Mouse (Mus musculus): ENCODE measurements around the gene Sergef.
A peak's percentile ranks its signal among the peaks of the same experiment; 100 is the strongest.

Gene Sergef

GRCm38 (mm10) chr7:46412823-46413222, 226.8 kb downstream of the Sergef start:
- no peak for DNase-seq (ENCODE audit: low read depth in 2 of 2, low spot score in 2 of 2)

- DNase-seq (ENCODE audit: low read depth in 2 of 2, low spot score in 2 of 2) = no peak
Measured at GRCm38 (mm10) chr7:46410727-46411126, 228.9 kb downstream of the Sergef start.

GRCm38 (mm10) chr7:46409204-46409789, 230.3 kb downstream of the Sergef start:
- no peak for DNase-seq (ENCODE audit: low read depth in 2 of 2, low spot score in 2 of 2)

- no peak for DNase-seq (ENCODE audit: low read depth in 2 of 2, low spot score in 2 of 2)
Measured at GRCm38 (mm10) chr7:46408606-46409005, 231.0 kb downstream of the Sergef start.

GRCm38 (mm10) chr7:46404756-46405155, 234.9 kb downstream of the Sergef start:
- no peak for DNase-seq (ENCODE audit: low read depth in 2 of 2, low spot score in 2 of 2)

GRCm38 (mm10) chr7:46403616-46404485, 235.8 kb downstream of the Sergef start:
- DNase-seq (ENCODE audit: low read depth in 2 of 2, low spot score in 2 of 2) = no peak

- no peak for DNase-seq (ENCODE audit: low read depth in 2 of 2, low spot score in 2 of 2)
Measured at GRCm38 (mm10) chr7:46401371-46402180, 238.0 kb downstream of the Sergef start.

- no peak for DNase-seq (ENCODE audit: low read depth in 2 of 2, low spot score in 2 of 2)
Measured at GRCm38 (mm10) chr7:46400346-46400745, 239.3 kb downstream of the Sergef start.

- no peak for DNase-seq (ENCODE audit: low read depth in 2 of 2, low spot score in 2 of 2)
Measured at GRCm38 (mm10) chr7:46399676-46400075, 239.9 kb downstream of the Sergef start.

GRCm38 (mm10) chr7:46398612-46399011, 241.0 kb downstream of the Sergef start:
- no peak for DNase-seq (ENCODE audit: low read depth in 2 of 2, low spot score in 2 of 2)

GRCm38 (mm10) chr7:46397732-46398333, 241.8 kb downstream of the Sergef start:
- DNase-seq (ENCODE audit: low read depth in 2 of 2, low spot score in 2 of 2) = no peak

GRCm38 (mm10) chr7:46396928-46397731, 242.5 kb downstream of the Sergef start:
- peak; percentile 29 to 49 for DNase-seq (ENCODE audit: low read depth in 2 of 2, low spot score in 2 of 2)

- peak; percentile 76 to 77 for DNase-seq (ENCODE audit: low read depth in 2 of 2, low spot score in 2 of 2)
Measured at GRCm38 (mm10) chr7:46396231-46396927, 243.2 kb downstream of the Sergef start, which contains the start of gene Kcnc1. Kcnc1 (plus strand) TSS chr7:46396497.

GRCm38 (mm10) chr7:46395571-46395970, 244.0 kb downstream of the Sergef start:
- no peak for DNase-seq (ENCODE audit: low read depth in 2 of 2, low spot score in 2 of 2)

GRCm38 (mm10) chr7:46394933-46395332, 244.7 kb downstream of the Sergef start:
- no peak for DNase-seq (ENCODE audit: low read depth in 2 of 2, low spot score in 2 of 2)

GRCm38 (mm10) chr7:46393718-46394511, 245.7 kb downstream of the Sergef start:
- DNase-seq (ENCODE audit: low read depth in 2 of 2, low spot score in 2 of 2) = no peak
